ENCODE assay signal across 9 mouse cellular contexts in the genomic region with DNA sequence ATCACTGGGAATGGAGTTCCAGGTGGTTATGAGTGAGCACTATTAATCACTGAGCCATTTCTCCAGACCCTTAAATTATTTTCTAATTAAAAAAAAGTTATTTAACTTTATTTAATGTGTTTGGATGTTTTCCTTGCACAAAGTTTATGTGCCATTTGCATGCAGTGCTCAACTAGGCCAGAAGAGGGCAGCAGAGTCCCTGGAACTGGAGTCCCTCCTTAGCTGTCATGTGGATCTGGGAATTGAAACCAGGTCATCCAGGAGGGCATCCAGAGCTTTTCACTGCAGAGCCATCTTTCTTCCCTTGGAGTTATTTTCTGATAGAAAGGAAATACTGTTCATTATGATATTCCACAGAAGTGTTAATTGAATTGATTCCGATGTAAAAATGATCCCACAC.
DNase-seq lines count a peak whose midpoint lies in the region; ATAC-seq and TF ChIP-seq lines count a peak whose summit lies in the region.
"Had no signal": no experiment of that assay in that cellular context is flagged by ENCODE, and none has a peak within 500 bp of the region (broad histone marks: within the 10 kb centered on the region; RNA-seq: fewer than 3 reads in every experiment).

No protein-coding gene starts in this region.

- H3K4me2 ChIP-seq in forebrain, postnatal 0 days (ENCODE audit: low read depth), result no peak overlapping the region
- no peak overlapping the region for H3K4me2 ChIP-seq in forebrain, embryonic 15.5 days (replicated peaks)
- H3K4me2 ChIP-seq: stomach, embryonic 15.5 days had no signal

- DNase-seq in forebrain, postnatal 0 days, result peak; percentile 48
- DNase-seq in 3T3-L1 (ENCODE audit: low read depth, low spot score), result peak; percentile 60
- DNase-seq in WW6 (ENCODE audit: low read depth, low spot score), result peak; percentile 14
- peak; percentile 51 for DNase-seq in embryo, embryonic 11 days
- peak; percentile 70 to 84 for DNase-seq in kidney, postnatal 25 days
- DNase-seq in testis, postnatal 14 days (ENCODE audit: low spot score), result peak; percentile 28

- no peaks in the 10 kb centered on the region for H3K4me1 ChIP-seq in forebrain, postnatal 0 days (ENCODE audit: insufficient read depth)
- peaks cover 14% of the 10 kb centered on the region; the same call in 1 of the 2 replicates for H3K4me1 ChIP-seq in forebrain, embryonic 15.5 days
- H3K4me1 ChIP-seq: stomach, embryonic 15.5 days had no signal

- no peaks in the 10 kb centered on the region for H3K27me3 ChIP-seq in forebrain, postnatal 0 days (ENCODE audit: insufficient read depth, low read length)
- no peaks in the 10 kb centered on the region for H3K27me3 ChIP-seq in forebrain, embryonic 15.5 days
- H3K27me3 ChIP-seq: stomach, embryonic 15.5 days had no signal

- no peaks in the 10 kb centered on the region for H3K9me3 ChIP-seq in forebrain, postnatal 0 days (ENCODE audit: low read length)
- no peaks in the 10 kb centered on the region for H3K9me3 ChIP-seq in forebrain, embryonic 15.5 days
- H3K9me3 ChIP-seq: stomach, embryonic 15.5 days had no signal

- 98% methylated on average over 1 of the region's 1 CpGs for whole genome bisulfite sequencing in forebrain, postnatal 0 days
- WGBS in forebrain, embryonic 15.5 days, result 100% methylated on average over 1 of the region's 1 CpGs

- no peak overlapping the region for H3K9ac ChIP-seq in forebrain, postnatal 0 days
- H3K9ac ChIP-seq in forebrain, embryonic 15.5 days (replicated peaks), result no peak overlapping the region
- H3K9ac ChIP-seq: stomach, embryonic 15.5 days had no signal

- peak; percentile 82 for TF ChIP-seq CTCF in forebrain, postnatal 0 days (IDR thresholded peaks at IDR 0.05; ENCODE audit: low read depth)

- H3K27ac ChIP-seq in forebrain, postnatal 0 days (ENCODE audit: low read depth, low read length), result no peak overlapping the region
- H3K27ac ChIP-seq in forebrain, embryonic 15.5 days (replicated peaks), result no peak overlapping the region
- H3K27ac ChIP-seq: stomach, embryonic 15.5 days had no signal

- no peak overlapping the region for H3K4me3 ChIP-seq in forebrain, postnatal 0 days (ENCODE audit: low read depth, low read length)
- H3K4me3 ChIP-seq in forebrain, embryonic 15.5 days, result no peak overlapping the region
- H3K4me3 ChIP-seq: stomach, embryonic 15.5 days had no signal

- H3K36me3 ChIP-seq in forebrain, postnatal 0 days (ENCODE audit: insufficient read depth), result no peaks in the 10 kb centered on the region
- H3K36me3 ChIP-seq in forebrain, embryonic 15.5 days, result no peaks in the 10 kb centered on the region
- H3K36me3 ChIP-seq: stomach, embryonic 15.5 days had no signal

- no peak for ATAC-seq in forebrain, postnatal 0 days
- no peak for ATAC-seq in forebrain, embryonic 15.5 days (replicated peaks)
- peak; percentile 69; the same call in 1 of the 2 replicates for ATAC-seq in megakaryocyte-erythroid progenitor cell, adult 5-6 weeks (replicated peaks; ENCODE audit: low FRiP score, low TSS enrichment, poor library complexity, severe bottlenecking)

Comparison
In these comparisons a context has a peak if more than half of its experiments do, and no peak if none do; other contexts are left out.
1. DNase-seq: peak in every context shown above with its lines; median percentile 77 in kidney, postnatal 25 days; 60 in 3T3-L1; 51 in embryo, embryonic 11 days; 48 in forebrain, postnatal 0 days; 28 in testis, postnatal 14 days; 14 in WW6.